Mouse (Mus musculus) megakaryocyte progenitor cell, adult 5-6 weeks (primary cell): ENCODE data around the gene Pdss2. TPM values are rescaled to one million over a fixed set of nuclear protein-coding genes. Genes with fewer than 3 reads are reported as not detected.
"Not testable (repeated sequence)": the region's sequence is repeated elsewhere in the genome, so short reads cannot be mapped to it uniquely, and the experiment has no call there.

Source experiments
- ATAC-seq: replicated peaks from 2 replicates; pipeline ENCODE4 v1.8.0; 2016; ENCODE audit warnings: mild to moderate bottlenecking, moderate TSS enrichment, inconsistent platforms; ENCODE audit not compliant: poor library complexity
- total RNA-seq, 2 experiments: library from RNA; stranded (forward) in 1 of 2; stranded (reverse) in 1 of 2; fragments of 157-497, 149-512 nt in 1 of 2; fragments of 200-1000 nt in 1 of 2; gene quantifications; 2 replicates each; pipeline versions ENCODE4 v1.2.3 to v1.2.4; 2015 to 2017

The Pdss2 gene
- total RNA-seq, 2 experiments from 2014 or later: 10.3 to 23.7 TPM

DNA sequence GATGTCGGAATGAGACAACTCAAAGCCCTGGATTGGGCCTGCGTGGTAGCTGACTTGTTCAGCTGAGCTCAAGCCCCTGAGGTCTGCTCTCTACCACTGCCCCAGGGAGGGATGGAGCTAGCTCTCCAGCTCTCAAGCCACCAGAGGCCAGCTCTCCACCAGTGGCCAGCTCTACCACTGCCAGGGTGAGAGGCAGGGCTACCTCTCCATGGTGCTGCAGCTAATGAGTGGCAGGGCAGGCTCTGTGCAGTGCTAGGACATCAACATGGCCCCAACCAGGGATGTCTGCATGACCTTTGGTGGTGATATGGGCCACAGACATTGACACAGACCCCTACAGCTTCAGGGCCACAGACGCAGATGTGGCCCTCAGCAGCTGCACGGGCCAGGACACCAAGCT lies 144.6 kb downstream of the Pdss2 start:
- ATAC-seq: no peak

DNA sequence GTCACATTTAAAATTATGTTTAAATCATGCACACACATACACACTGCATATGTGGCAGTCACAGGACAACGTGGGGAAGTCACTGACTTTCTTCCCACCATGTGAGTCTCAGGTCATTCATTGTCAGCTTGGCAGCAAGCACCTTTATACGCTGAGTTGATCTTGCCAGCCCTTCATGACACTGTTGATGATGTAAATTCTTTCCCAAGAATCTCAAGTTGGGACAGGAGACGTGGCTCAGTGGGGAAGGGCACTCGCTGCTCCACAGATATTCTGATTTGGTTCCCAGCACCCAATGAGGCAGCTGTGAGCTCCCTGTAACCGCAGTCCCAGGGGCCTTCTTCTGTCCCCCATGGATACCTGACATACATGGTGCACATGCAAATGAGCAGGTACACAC lies 147.3 kb downstream of the Pdss2 start:
- ATAC-seq: no peak

DNA sequence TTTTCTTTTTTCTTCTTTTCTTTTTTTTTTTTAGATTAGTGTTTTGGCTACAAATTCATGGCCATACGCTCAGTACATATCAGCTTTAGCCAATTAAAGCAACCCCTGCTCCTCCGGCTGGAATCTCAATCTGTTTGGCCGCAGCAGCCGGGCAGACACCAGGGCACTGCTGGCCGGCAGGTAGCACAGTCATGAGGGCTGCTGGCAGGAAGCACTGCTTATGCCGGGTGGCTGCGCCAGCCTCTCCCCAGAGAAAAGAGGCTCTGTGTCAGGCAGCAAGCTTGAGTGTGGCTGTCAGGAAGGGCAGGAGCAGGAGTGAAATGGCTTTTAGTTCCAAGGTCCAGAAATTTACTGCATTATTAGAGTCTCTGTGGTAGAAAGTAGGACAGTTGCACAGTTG lies 151.0 kb downstream of the Pdss2 start:
- 0 out of 2 replicates have a peak, but pooled peaks have one; percentile 31 for ATAC-seq

DNA sequence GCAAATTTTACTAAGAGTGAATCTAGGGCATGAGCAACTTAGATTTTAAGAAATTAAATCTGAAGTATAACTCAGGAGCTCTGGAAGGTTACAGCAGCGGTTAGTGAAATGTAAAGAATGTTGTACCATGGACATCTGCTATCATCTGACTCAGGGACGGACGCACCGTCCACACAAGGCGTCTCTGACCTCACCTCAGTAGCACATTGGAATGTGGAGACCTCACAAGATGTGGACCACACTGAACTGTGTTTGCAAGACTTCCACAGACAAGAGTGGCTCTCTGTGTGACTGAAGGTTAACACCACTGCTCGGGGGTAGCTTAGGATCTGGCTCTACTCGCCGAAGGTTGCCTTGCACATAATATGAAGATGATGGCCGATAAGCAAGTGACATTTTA lies 151.7 kb downstream of the Pdss2 start:
- no peak for ATAC-seq

DNA sequence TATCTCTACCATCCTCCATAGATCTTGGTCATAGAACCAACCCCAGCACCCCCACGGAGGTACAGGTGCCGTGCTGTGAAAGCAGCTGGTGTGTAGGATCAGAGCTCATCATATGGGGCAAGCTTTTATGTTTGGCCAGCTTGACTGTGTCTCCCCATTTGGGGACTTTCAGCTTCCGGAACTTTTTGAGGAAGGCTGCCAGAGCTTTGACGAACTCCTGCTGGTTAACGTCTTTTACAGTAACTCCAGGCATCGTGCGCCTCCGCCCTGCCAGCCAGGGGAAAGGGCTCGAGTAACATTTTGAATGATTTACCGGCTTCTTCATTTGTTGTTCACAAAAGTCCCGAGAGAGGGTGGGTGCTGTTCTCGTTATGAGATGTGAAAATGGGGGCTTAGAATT lies 152.4 kb downstream of the Pdss2 start:
- no peak for ATAC-seq

DNA sequence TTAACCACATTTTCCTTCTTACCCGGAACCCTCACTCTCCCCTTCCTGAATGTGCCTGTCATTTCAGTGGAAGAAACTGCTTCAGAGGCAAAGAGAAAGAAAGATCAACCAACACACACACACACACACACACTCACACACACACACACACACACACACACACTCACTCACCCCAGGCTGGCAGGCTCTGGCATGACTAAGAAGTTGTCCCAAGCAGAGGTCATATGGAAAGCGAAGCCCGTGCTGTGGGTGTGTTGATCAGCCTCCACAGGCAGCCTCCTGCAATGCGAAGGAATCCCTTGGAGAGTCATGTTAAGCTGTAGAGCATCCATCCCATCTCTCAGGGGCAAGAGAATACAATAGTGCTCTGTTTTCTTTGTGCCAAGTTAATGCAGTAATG lies 154.0 kb downstream of the Pdss2 start:
- no peak for ATAC-seq

DNA sequence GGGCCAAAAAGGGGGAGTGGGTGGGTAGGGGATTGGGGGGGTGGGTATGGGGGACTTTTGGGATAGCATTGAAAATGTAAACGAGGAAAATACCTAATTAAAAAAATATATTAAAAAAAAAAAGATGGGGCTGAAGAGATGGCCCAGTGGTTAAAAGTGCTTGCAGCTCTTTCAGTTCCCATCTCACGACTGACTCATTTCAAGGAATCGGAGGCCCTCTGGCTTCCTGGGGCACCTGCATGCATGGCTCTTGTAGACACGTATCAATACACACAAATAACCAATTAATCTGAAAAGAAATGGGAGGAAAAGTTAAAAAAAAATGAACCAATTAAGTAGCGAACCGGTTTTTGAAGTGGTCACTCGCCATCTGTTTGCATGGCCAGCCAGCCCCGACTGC lies 155.5 kb downstream of the Pdss2 start:
- no peak for ATAC-seq

DNA sequence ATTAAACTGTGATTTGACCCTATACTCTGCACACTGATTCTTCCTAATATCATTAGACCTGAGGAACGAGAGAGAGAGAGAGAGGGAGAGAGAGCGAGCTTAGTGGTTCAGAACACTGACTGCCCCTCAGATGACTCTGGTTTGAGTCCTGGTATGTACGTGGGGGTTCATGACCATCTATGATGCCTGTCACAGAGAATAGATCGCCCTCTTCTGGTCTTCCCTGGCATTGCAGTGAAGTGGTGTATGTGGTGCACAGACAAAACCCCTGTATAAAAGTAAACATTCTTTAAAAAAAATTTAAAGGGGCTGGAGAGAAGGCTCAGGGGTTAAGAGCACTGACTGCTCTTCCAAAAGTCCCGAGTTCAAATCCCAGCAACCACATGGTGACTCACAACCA lies 157.0 kb downstream of the Pdss2 start:
- peak; percentile 92 for ATAC-seq

DNA sequence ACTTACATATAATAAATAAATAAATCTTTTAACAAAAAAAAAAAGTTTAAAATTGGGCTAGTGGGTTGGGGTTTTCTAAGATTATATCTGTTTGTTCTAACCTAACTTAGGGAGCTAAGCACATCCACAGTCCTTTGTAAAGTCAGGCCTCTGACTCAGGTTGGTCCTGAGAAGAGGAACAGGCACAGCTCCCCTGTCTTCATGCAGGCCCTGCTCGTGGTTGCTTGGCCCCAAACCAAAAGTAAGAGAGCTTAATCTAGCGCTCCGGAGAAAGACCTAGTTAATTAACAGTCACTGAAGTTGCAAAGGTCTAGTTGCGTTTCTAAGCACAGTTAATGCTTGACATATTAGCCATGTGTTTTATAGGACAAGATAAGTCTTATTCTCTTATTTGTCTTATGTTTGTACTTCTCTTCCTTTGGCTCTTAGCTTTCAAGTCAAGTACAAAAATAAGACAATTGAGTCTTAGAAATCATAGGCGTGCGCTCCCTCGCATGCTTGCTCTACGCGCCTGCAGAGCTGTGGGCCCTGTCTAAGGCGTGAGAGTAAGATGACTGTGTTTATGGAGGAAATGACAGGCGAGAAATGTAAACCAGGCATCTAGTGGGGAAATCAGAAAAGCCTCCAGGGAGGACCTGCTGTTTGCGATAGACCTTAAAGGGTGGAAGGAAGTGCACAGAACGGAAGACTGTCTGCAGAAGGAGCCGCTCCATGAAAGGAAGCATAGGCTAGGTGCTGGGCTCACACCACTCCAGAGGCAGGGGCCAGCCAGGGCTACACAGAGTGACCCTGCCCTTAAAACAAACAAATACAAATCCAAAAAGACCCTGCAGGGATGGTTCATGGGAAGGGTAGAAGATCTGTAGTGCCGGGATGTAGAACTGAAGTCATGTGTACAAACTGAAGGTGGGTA lies 157.7 kb downstream of the Pdss2 start:
- ATAC-seq: peak; percentile 26; the same call in 1 of the 2 replicates

DNA sequence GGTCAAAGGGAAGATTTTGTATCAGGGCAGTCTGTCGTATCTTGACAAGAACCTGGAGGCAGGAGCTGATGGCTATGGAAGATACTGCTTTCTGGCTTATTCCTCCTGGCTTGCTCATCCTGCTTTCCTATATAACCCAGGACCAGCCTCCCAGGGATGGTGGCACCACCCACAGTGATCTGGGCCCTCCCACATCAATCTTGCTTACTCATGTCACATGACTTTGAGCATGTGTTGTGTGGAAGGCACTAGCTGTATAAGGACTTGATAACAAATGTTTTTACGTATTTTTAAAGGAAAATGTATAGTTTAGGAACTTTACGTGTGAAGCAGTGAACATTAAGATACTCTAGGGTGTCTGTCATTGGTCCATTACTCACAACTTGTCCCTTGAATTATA lies 161.4 kb downstream of the Pdss2 start:
- ATAC-seq: no peak

DNA sequence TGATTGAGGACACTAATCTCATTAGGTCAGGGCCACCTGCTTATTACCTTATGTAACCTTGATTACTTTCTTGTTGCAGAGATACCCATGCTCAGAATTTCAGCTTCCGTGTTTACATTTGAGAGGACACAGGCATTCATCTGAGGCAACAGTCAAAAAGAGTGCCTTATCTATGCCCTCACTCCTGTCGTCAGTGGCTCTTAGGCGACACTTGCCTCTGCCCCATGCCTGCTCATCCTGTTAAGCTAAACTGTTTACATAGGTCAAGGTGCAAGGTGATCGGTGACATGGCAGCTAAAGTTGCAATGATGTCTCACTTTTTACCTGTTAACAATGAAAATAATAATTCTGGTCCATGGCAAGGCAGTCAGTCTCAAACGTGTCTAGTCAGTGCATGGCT lies 163.3 kb downstream of the Pdss2 start:
- ATAC-seq: peak; percentile 17; the same call in 1 of the 2 replicates

DNA sequence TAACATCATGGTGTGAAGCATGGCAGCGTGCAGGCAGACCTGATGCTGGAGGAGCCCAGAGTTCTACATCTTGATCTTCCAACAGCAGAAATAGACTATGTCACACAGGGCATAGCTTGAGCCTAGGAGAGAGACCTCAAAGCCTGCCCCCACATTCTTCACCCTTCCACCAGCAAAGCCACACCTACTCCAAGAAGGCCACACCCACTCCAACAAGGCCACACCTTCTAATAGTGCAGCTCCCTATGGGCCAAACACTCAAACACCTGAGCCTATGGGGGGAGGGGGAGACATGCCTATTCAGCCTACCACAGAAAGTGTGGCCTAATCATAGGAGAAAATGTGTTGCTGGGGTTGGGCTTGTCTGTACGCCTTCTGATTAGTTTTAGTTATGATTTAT lies 171.6 kb downstream of the Pdss2 start:
- ATAC-seq: no peak

DNA sequence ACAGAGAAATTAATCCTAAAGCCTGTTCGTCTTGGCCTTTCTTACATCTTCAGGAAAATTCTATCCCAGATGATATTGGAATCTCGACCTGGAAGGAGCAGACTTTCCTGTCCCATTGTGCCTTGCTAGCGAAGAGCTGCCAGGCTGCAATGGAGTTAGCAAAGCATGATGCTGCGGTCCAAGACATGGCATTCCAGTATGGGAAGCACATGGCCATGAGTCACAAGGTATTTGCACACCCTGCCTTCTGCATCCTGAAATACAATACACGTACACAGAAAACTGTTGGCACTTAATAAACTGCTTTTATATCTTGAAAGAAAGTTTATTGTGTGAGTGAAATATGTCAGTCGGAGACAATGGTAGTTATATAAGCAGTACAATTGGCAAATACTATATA lies 172.5 kb downstream of the Pdss2 start:
- ATAC-seq: no peak

DNA sequence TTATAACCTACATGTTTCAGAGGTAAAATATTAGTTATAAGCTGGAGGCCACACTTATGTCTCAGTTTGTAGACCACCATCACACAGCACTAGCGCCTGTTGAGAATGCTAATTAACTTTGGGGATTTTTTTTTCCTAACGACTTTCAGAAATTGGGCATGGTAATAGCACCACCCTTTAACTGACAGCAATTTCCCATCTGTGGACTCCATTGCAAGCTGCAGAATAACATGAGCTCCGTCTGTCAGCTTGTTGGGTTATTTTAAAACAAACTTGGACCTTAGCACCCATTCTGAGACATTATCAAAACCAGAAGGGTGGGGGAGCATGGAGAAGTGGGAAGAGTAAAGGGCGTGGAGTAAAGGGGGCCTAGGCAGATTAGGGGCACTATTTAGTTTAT lies 174.5 kb downstream of the Pdss2 start:
- ATAC-seq: no peak

DNA sequence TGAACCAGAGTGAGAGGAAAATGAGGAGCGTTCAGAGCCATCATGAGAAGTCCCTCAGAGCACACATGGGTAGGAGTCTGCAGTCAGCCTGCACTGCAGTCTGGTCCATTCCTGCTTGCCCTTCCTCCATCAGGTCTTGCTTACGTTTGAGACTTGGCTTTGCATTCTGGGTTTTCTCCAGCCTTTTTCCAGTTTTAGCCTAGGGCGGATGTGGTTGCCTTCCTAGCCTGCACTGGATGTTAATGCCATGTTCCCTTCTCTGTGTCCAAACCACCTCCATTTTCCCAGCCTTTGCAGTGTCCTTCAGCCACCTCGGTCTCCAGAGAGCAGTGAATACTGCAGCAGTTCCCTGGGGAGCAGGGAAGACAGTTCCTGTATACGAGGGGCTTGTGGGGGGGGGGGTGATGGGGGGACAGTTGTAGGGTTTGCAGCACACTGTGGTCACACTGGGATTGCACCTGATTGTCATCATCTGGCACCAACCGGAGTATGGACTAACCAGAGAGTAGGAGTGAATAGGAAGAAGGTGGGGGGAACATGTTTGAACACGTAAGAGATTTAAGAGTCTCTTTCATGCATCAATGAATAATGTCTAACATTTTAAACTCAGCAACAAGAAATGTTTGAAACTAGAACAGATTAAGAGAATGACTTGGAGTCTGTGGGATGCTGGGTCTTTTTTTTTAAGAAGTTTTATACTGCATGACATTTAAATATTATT lies 178.5 kb downstream of the Pdss2 start:
- ATAC-seq: no peak

DNA sequence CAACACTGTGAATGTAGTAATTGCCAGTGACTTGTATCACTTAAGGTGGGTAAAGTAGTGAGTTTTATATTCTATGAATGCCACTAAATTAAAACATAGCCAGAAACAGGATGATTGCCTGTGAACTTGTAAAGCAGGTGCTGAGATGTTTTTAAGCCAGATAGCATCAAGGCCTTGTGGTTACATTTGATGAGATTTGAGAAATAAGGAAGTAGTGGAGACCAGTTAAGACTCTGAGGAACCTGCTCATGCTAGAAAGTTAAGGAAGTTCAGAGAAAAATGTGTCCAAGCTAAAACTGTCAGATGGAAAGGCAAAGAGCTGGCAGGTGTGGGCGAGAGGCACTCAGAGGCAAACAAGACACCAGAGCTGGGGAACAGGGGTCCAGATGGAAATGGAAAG lies 184.8 kb downstream of the Pdss2 start:
- ATAC-seq: peak; percentile 83

DNA sequence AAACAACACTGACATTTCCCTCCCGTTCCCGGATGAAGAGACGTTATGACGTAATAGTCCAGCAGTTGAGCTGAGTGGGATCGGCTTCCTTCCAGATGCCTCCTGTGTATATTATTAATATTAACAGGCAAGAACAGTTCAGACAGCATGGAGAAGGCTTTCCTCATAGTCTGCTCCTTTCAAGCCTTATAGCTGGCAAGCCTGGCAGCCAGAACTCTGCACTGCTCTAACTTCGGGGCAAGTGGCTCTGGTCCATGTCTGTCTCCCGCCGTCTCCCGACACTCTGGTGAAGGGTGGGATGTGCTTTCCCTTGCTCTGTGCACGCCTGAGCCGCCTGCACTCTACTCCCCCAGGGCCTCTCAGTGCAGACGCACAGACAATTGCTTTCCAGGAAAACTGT lies 185.6 kb downstream of the Pdss2 start:
- no peak for ATAC-seq

DNA sequence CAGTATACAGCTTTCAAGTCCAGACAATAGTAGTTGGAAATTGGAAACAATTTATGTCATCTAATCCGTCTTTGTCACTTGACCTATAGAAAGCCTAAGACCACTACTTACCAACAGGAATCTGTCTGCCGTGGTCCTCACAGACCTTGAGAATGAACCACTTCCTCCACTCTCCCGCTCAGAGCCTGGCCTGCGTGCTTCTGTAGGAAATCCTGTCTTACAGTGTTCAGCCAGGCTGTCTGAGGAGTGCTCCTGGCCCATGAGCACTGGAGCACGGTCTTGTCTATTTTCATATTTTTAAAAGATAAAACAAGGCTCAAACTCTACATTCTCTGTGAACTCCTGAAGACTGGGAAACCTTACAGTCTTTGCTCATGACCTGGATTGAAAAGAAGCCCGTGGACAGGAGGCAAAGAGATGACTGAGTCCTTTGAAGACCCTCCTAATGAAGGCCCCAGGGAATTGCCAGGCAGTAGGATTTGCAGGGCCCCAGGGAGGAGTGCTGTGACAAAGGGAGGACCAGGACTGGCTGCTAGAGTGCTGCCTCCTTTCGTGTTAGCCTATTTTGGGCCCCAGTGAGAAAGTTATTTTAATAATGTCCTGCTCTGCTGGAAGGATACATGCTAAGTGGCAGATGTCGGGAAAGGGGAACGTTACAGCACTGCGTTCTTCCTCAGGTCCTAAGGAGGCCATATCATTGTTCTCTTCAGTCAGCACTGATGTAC lies 188.4 kb downstream of the Pdss2 start:
- 0 out of 2 replicates have a peak, but pooled peaks have one; percentile 9 for ATAC-seq

DNA sequence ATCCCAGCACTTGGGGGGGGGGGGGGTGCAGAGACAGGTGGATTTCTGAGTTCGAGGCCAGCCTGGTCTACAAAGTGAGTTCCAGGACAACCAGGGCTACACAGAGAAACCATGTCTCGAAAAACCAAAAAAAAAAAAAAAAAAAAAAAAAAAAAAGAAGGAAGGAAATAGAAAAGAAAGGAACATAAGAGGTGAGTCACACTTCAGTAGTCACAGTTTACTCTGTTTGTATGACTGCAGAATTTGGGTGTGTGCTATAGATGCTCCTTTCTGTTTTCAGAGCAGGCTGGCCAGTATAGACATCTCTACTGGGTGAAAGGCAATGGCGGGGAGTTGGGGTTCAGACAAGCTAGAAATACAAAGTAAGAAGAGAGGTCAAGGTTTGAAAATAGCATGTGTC lies 189.9 kb downstream of the Pdss2 start:
- not testable (repeated sequence) for ATAC-seq

DNA sequence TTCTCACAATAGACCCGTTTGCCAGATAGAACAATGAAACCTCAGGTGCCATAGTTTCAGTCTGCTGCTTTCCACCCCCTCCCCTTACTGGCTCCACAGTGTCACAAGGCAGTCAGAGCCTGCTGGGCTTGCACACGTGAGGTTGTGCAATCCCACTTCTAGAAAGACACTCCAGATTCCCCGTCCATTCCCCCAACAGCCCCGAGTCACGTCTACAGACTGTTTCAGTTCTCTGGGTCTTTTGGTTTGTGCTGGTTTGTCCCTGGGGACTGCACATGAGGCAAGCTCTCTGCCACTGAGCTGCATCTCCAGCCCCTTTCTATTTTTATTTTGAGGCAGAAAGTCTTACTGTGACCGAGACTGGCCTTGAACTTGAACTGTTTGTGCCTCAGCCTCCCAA lies 196.1 kb downstream of the Pdss2 start:
- ATAC-seq: peak; percentile 71

DNA sequence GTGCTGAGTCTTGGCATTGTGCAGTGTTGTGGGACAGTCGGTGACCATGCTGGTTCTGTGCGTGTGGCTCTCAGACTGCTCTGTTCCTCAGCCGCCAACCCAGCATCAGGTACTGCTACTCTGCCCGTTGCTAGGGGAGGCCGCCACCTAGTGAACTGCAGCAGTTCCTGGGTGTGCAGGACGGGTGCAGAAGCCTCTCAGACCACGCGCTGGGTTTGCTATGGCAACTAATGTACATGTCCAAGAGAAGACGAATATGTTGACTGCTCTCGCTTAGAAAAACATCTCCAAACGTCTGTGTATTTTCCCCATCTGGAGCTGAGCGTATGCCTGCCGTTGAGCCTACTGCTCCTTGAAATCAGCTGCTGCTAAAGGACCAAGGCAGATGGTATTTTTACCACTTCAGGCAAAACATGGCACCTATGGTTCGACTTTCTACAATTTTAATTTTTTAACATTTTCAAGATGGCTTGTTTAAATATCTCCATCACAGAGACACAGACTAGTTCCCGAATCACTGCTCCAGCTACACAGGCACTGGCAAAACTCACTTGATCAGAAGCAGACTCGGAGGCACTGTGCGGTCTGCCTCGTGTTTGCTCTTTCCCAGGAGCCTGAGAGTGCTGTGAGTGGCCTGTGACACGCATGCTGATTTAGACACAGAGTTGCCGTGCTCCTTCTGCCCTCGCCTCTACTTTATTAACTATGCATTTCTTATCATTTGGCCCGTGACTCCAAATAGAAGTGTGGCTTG lies 199.6 kb downstream of the Pdss2 start:
- ATAC-seq: no peak
